In genomic region chr3:87165291-87165881, GRCm38 (mm10) we compare ENCODE assay signal across 8 mouse cellular contexts. TPM values are rescaled to one million over a fixed set of nuclear protein-coding genes. Genes with fewer than 3 reads are reported as not detected.
DNase-seq lines count a peak whose midpoint lies in the region; ATAC-seq and TF ChIP-seq lines count a peak whose summit lies in the region.

No protein-coding gene starts in this region.

- H3K4me2 ChIP-seq in kidney, embryonic 15.5 days: peak overlapping the region; percentile 30
- peak overlapping the region; percentile 38 for H3K4me2 ChIP-seq in embryonic facial prominence, embryonic 12.5 days (replicated peaks)
- H3K4me2 ChIP-seq in hindbrain, postnatal 0 days (ENCODE audit: low read depth, low read length): no peak overlapping the region
- H3K4me2 ChIP-seq in neural tube, embryonic 13.5 days: peak overlapping the region; percentile 27

- H3K27me3 ChIP-seq in kidney, embryonic 15.5 days: no peaks in the 10 kb centered on the region
- no peaks in the 10 kb centered on the region for H3K27me3 ChIP-seq in embryonic facial prominence, embryonic 12.5 days
- H3K27me3 ChIP-seq in hindbrain, postnatal 0 days (ENCODE audit: insufficient read depth, low read length): no peaks in the 10 kb centered on the region
- H3K27me3 ChIP-seq in neural tube, embryonic 13.5 days: no peaks in the 10 kb centered on the region

- H3K9me3 ChIP-seq in kidney, embryonic 15.5 days (replicated peaks): no peaks in the 10 kb centered on the region
- H3K9me3 ChIP-seq in embryonic facial prominence, embryonic 12.5 days: no peaks in the 10 kb centered on the region
- no peaks in the 10 kb centered on the region for H3K9me3 ChIP-seq in hindbrain, postnatal 0 days (ENCODE audit: low read length)
- no peaks in the 10 kb centered on the region for H3K9me3 ChIP-seq in neural tube, embryonic 13.5 days

- no peak for TF ChIP-seq CTCF in hindbrain, postnatal 0 days (IDR thresholded peaks at IDR 0.05; ENCODE audit: low read depth)

- peaks cover 93% of the 10 kb centered on the region for H3K4me1 ChIP-seq in kidney, embryonic 15.5 days
- peaks cover 86% of the 10 kb centered on the region for H3K4me1 ChIP-seq in embryonic facial prominence, embryonic 12.5 days
- peaks cover 6% of the 10 kb centered on the region for H3K4me1 ChIP-seq in hindbrain, postnatal 0 days (ENCODE audit: insufficient read depth, low read length)
- H3K4me1 ChIP-seq in neural tube, embryonic 13.5 days (replicated peaks): peaks cover 98% of the 10 kb centered on the region

- WGBS in kidney, embryonic 15.5 days: 23% methylated on average over 8 of the region's 8 CpGs
- WGBS in embryonic facial prominence, embryonic 12.5 days: 16% methylated on average over 8 of the region's 8 CpGs
- 26% methylated on average over 6 of the region's 8 CpGs for WGBS in hindbrain, postnatal 0 days
- WGBS in neural tube, embryonic 13.5 days: 23% methylated on average over 8 of the region's 8 CpGs

- no peak for DNase-seq in kidney, postnatal 25 days
- no peak for DNase-seq in hindbrain, postnatal 0 days (ENCODE audit: low spot score)
- DNase-seq in right cerebral cortex, postnatal 10 days (ENCODE audit: low spot score in 2 of 2): no peak
- no peak for DNase-seq in cerebellum, adult 9-10 months

- H3K36me3 ChIP-seq in kidney, embryonic 15.5 days: peaks cover 9% of the 10 kb centered on the region
- peaks cover 9% of the 10 kb centered on the region for H3K36me3 ChIP-seq in embryonic facial prominence, embryonic 12.5 days
- no peaks in the 10 kb centered on the region for H3K36me3 ChIP-seq in hindbrain, postnatal 0 days (ENCODE audit: insufficient read depth, low read length)
- no peaks in the 10 kb centered on the region for H3K36me3 ChIP-seq in neural tube, embryonic 13.5 days

- H3K27ac ChIP-seq in kidney, embryonic 15.5 days: peak overlapping the region; percentile 86
- H3K27ac ChIP-seq in embryonic facial prominence, embryonic 12.5 days: peak overlapping the region; percentile 83
- peak overlapping the region; percentile 52; the same call in 1 of the 2 replicates for H3K27ac ChIP-seq in hindbrain, postnatal 0 days
- peak overlapping the region; percentile 88 for H3K27ac ChIP-seq in neural tube, embryonic 13.5 days (replicated peaks)

- H3K9ac ChIP-seq in kidney, embryonic 15.5 days: no peak overlapping the region
- 0 out of 2 replicates have a peak overlapping the region, but pooled peaks have one; percentile 29 for H3K9ac ChIP-seq in embryonic facial prominence, embryonic 12.5 days
- H3K9ac ChIP-seq in hindbrain, postnatal 0 days (replicated peaks; ENCODE audit: low read length): no peak overlapping the region
- peak overlapping the region; percentile 58 for H3K9ac ChIP-seq in neural tube, embryonic 13.5 days

- no peak overlapping the region for H3K4me3 ChIP-seq in kidney, embryonic 15.5 days (replicated peaks)
- H3K4me3 ChIP-seq in embryonic facial prominence, embryonic 12.5 days: no peak overlapping the region
- no peak overlapping the region for H3K4me3 ChIP-seq in hindbrain, postnatal 0 days (ENCODE audit: low read length)
- no peak overlapping the region for H3K4me3 ChIP-seq in neural tube, embryonic 13.5 days

- ATAC-seq in kidney, embryonic 15.5 days (replicated peaks; ENCODE audit: low FRiP score): peak; percentile 54
- no peak for ATAC-seq in embryonic facial prominence, embryonic 12.5 days (ENCODE audit: insufficient number of reproducible peaks, insufficient read depth, low FRiP score, low TSS enrichment)
- ATAC-seq in hindbrain, postnatal 0 days: no peak
- ATAC-seq in neural tube, embryonic 13.5 days (ENCODE audit: low read depth): no peak; the same call in 1 of the 2 replicates
- no peak for ATAC-seq in activated CD4-positive, CD25-positive, alpha-beta regulatory T cell, adult 4 months

RNA-seq across cellular contexts. Expression of gene Kirrel, which starts 9.2 kb away (rescaled TPM):
- polyA plus RNA-seq in kidney, embryonic 15.5 days (2015; fragmentation: Nextera tagmentation; extraction: Ambion mirVana): 17.2 and 18.5 TPM in 2 replicates
- 25.9 and 26.7 TPM in 2 replicates for polyA plus RNA-seq in embryonic facial prominence, embryonic 12.5 days (2016; fragmentation: Nextera tagmentation; extraction: Ambion mirVana)
- 7.2 and 11.3 TPM in 2 replicates for total RNA-seq in hindbrain, postnatal 0 days (2014; rRNA removed)
- 2.9 and 3.2 TPM in 2 replicates for polyA plus RNA-seq in hindbrain, postnatal 0 days (2015; fragmentation: Nextera tagmentation; extraction: Ambion mirVana)
- polyA plus RNA-seq in neural tube, embryonic 13.5 days (2015; fragmentation: Nextera tagmentation; extraction: Ambion mirVana): 9.8 and 10.4 TPM in 2 replicates
- not detected for polyA plus RNA-seq in activated CD4-positive, CD25-positive, alpha-beta regulatory T cell, adult 4 months (2017; shearing (Covaris generic))

Comparison
In these comparisons a context has a peak if more than half of its experiments do, and no peak if none do; other contexts are left out.
1. H3K9ac ChIP-seq: peak in embryonic facial prominence, embryonic 12.5 days (single experiment) and neural tube, embryonic 13.5 days (single experiment); none in kidney, embryonic 15.5 days (single experiment) and hindbrain, postnatal 0 days (single experiment).
2. Peak in every context shown above with its lines, with median percentiles within 50 percentile points of each other: H3K27ac ChIP-seq.